ENCODE assay signal across 7 mouse cellular contexts in genomic region chr19:58452941-58453551, GRCm38 (mm10). TPM values are rescaled to one million over a fixed set of nuclear protein-coding genes. Genes with fewer than 3 reads are reported as not detected.
A peak's percentile ranks its signal among the peaks of the same experiment; 100 is the strongest.
DNase-seq lines count a peak whose midpoint lies in the region; ATAC-seq and TF ChIP-seq lines count a peak whose summit lies in the region.

No protein-coding gene starts in this region.

- peaks cover 6% of the 10 kb centered on the region for H3K4me1 ChIP-seq in brown adipose tissue, adult 24 weeks (ENCODE audit: control insufficient read depth, insufficient read depth, insufficient read length, low read length)
- H3K4me1 ChIP-seq in hindbrain, postnatal 0 days (ENCODE audit: insufficient read depth, low read length), result 0 out of 2 replicates have a peak, but pooled peaks cover 5% of the 10 kb centered on the region
- H3K4me1 ChIP-seq in megakaryocyte, embryonic 14.5 days, result peaks cover 31% of the 10 kb centered on the region

- H3K9ac ChIP-seq in hindbrain, postnatal 0 days (replicated peaks; ENCODE audit: low read length), result no peak overlapping the region

- no peaks in the 10 kb centered on the region for H3K9me3 ChIP-seq in hindbrain, postnatal 0 days (ENCODE audit: low read length)
- 0 out of 2 replicates have a peak, but pooled peaks cover 8% of the 10 kb centered on the region for H3K9me3 ChIP-seq in megakaryocyte, embryonic 14.5 days

- DNase-seq in Muller cell, postnatal 12 days (ENCODE audit: inconsistent ontology term), result peak; percentile 38
- DNase-seq in gastrocnemius, postnatal 36 days, result peak; percentile 31 to 34
- peak; percentile 23 for DNase-seq in hindbrain, postnatal 0 days (ENCODE audit: low spot score)
- DNase-seq in spleen, postnatal 4 days (ENCODE audit: low spot score in 2 of 2), result peak; percentile 32 to 71
- DNase-seq in testis, postnatal 14 days (ENCODE audit: low spot score), result no peak

- ATAC-seq in hindbrain, postnatal 0 days, result no peak

- H3K27ac ChIP-seq in brown adipose tissue, adult 24 weeks (replicated peaks; ENCODE audit: low read depth, low read length), result no peak overlapping the region
- no peak overlapping the region for H3K27ac ChIP-seq in hindbrain, postnatal 0 days

- WGBS in hindbrain, postnatal 0 days, result 9% methylated on average over 20 of the region's 20 CpGs

- TF ChIP-seq CTCF in hindbrain, postnatal 0 days (IDR thresholded peaks at IDR 0.05; ENCODE audit: low read depth), result no peak; the same call in 1 of the 2 replicates

- no peaks in the 10 kb centered on the region for H3K36me3 ChIP-seq in hindbrain, postnatal 0 days (ENCODE audit: insufficient read depth, low read length)
- no peaks in the 10 kb centered on the region for H3K36me3 ChIP-seq in megakaryocyte, embryonic 14.5 days (replicated peaks; ENCODE audit: low read length)

- H3K27me3 ChIP-seq in hindbrain, postnatal 0 days (ENCODE audit: insufficient read depth, low read length), result no peaks in the 10 kb centered on the region; the same call in 1 of the 2 replicates
- H3K27me3 ChIP-seq in megakaryocyte, embryonic 14.5 days (replicated peaks), result peaks cover 74% of the 10 kb centered on the region

- intact Hi-C loops in gastrocnemius, postnatal 36 days (cut with DNase I), result loop anchor here (10.0 kb wide), 1 partner anchor 138 kb away; no protein-coding TSS in a partner anchor

- peak overlapping the region; percentile 64; the same call in 1 of the 2 replicates for H3K4me3 ChIP-seq in brown adipose tissue, adult 24 weeks (ENCODE audit: insufficient read depth, low read depth, low read length)
- peak overlapping the region; percentile 38 for H3K4me3 ChIP-seq in hindbrain, postnatal 0 days (ENCODE audit: low read length)
- H3K4me3 ChIP-seq in megakaryocyte, embryonic 14.5 days (replicated peaks), result peak overlapping the region; percentile 51

- H3K4me2 ChIP-seq in hindbrain, postnatal 0 days (ENCODE audit: low read depth, low read length), result peak overlapping the region; percentile 58

RNA-seq across cellular contexts. Expression of gene Gfra1, which starts 2.7 kb away (rescaled TPM):
- polyA plus RNA-seq in brown adipose tissue, adult 24 weeks (2012; ENCODE audit: insufficient read depth, insufficient read length, missing spikeins), result 0.48 and 1.4 TPM in 2 replicates
- total RNA-seq in gastrocnemius, postnatal 36 days (2021), result 1 to 10 TPM; 2.3 to 2.9 TPM
- total RNA-seq in hindbrain, postnatal 0 days (2014; rRNA removed), result 59.8 and 63.9 TPM in 2 replicates
- 31.4 and 32.3 TPM in 2 replicates for polyA plus RNA-seq in hindbrain, postnatal 0 days (2015; fragmentation: Nextera tagmentation; extraction: Ambion mirVana)
- polyA plus RNA-seq in megakaryocyte, embryonic 14.5 days (2012; ENCODE audit: insufficient read depth, low replicate concordance), result not detected in 2 replicates

RNA-seq across cellular contexts. Expression of gene Ccdc172, which starts 58.7 kb away (rescaled TPM):
- polyA plus RNA-seq in brown adipose tissue, adult 24 weeks (2012; ENCODE audit: insufficient read depth, insufficient read length, missing spikeins), result not detected in 2 replicates
- total RNA-seq in gastrocnemius, postnatal 36 days (2021), result not detected
- total RNA-seq in hindbrain, postnatal 0 days (2014; rRNA removed), result not detected in 2 replicates
- not detected in 2 replicates for polyA plus RNA-seq in hindbrain, postnatal 0 days (2015; fragmentation: Nextera tagmentation; extraction: Ambion mirVana)
- polyA plus RNA-seq in megakaryocyte, embryonic 14.5 days (2012; ENCODE audit: insufficient read depth, low replicate concordance), result not detected in 2 replicates

Comparison
In these comparisons a context has a peak if more than half of its experiments do, and no peak if none do; other contexts are left out.
1. RNA of gene Gfra1, which starts 2.7 kb away (polyA plus RNA-seq): 31.4 to 32.3 TPM in hindbrain, postnatal 0 days; 0.48 to 1.4 TPM in brown adipose tissue, adult 24 weeks and not detected in megakaryocyte, embryonic 14.5 days; every median in the first group is over 10 times any median in the second.
2. Peak in every context shown above with its lines, with median percentiles within 50 percentile points of each other: H3K4me3 ChIP-seq.